Mouse (Mus musculus) CH12.LX (cell line): Measurements from ENCODE around the gene Rarg. TPM values are rescaled to one million over a fixed set of nuclear protein-coding genes. Genes with fewer than 3 reads are reported as not detected.

Source experiments
- DNase-seq: peaks from one replicate; pipeline ENCODE4 v3.0.0-alpha.2; 2013; ENCODE audit errors: extremely low read depth
- H3K27ac ChIP-seq: 2 replicates; pipeline ENCODE4 v1.5.1; 2012; ENCODE audit warnings: low read depth, mild to moderate bottlenecking, control low read depth, moderate library complexity; ENCODE audit not compliant: insufficient read depth
- H3K27me3 ChIP-seq: replicated peaks from 2 replicates; pipeline ENCODE3; 2012; ENCODE audit warnings: inconsistent platforms
- H3K36me3 ChIP-seq, 2 experiments: replicated peaks in 1 of 2; 2 replicates each; pipeline versions ENCODE3 to v1.6.1; 2012; ENCODE audit warnings: inconsistent platforms in 1 of 2, low read length in 1 of 2, mild to moderate bottlenecking in 1 of 2, mixed read lengths in 1 of 2, moderate library complexity in 1 of 2; ENCODE audit not compliant: control insufficient read depth in 1 of 2, insufficient read depth in 1 of 2
- H3K4me1 ChIP-seq, 2 experiments: 2 replicates each; pipeline ENCODE4 v1.6.1; 2012; ENCODE audit warnings: inconsistent platforms in 1 of 2, moderate library complexity in 1 of 2; ENCODE audit not compliant: insufficient read depth in 2 of 2, control insufficient read depth in 1 of 2
- H3K4me2 ChIP-seq: 2 replicates; pipeline ENCODE4 v1.6.1; 2012; ENCODE audit warnings: low read depth, mild to moderate bottlenecking, control low read depth; ENCODE audit not compliant: poor library complexity, insufficient read depth, severe bottlenecking
- H3K4me3 ChIP-seq, 3 experiments: fragments of 150-350 bp in 1 of 3; sonication (generic) in 1 of 3; replicated peaks in 1 of 3; 2 replicates each; pipeline versions ENCODE3 to v1.5.1; 2011 to 2012; ENCODE audit warnings: low read depth in 2 of 3, low read length in 2 of 3, mild to moderate bottlenecking in 2 of 3, moderate library complexity in 2 of 3, control low read depth in 1 of 3, improper control_type of control experiment in 1 of 3, inconsistent platforms in 1 of 3, mixed read lengths in 1 of 3; ENCODE audit not compliant: poor library complexity in 1 of 3
- H3K79me2 ChIP-seq: replicated peaks from 2 replicates; pipeline ENCODE4 v1.6.1; 2012; ENCODE audit warnings: mild to moderate bottlenecking, moderate library complexity; ENCODE audit not compliant: control insufficient read depth, poor library complexity, insufficient read depth, severe bottlenecking; ENCODE audit errors: extremely low read depth
- H3K9ac ChIP-seq: 2 replicates; pipeline ENCODE4 v1.6.1; 2012; ENCODE audit warnings: low read depth, mild to moderate bottlenecking, control low read depth, moderate library complexity; ENCODE audit not compliant: insufficient read depth
- H3K9me3 ChIP-seq: replicated peaks from 2 replicates; pipeline ENCODE3; 2012; ENCODE audit warnings: low read length, inconsistent platforms, mixed read lengths
- BHLHE40 ChIP-seq: IDR thresholded peaks from 2 replicates; pipeline ENCODE4 v1.6.1; 2011; ENCODE audit warnings: mild to moderate bottlenecking, low read depth, low read length, improper control_type of control experiment
- CTCF ChIP-seq, 2 experiments: IDR thresholded peaks in 1 of 2; conservative IDR thresholded peaks in 1 of 2; 2 replicates each; pipeline ENCODE4 v1.5.1; 2011 to 2012; ENCODE audit warnings: low read depth in 2 of 2, low read length in 2 of 2, improper control_type of control experiment in 1 of 2, inconsistent platforms in 1 of 2, mild to moderate bottlenecking in 1 of 2, moderate library complexity in 1 of 2
- E2F4 ChIP-seq: IDR thresholded peaks from 2 replicates; pipeline ENCODE4 v1.6.1; 2011; ENCODE audit warnings: low read depth, low read length, improper control_type of control experiment; ENCODE audit not compliant: insufficient replicate concordance
- ELF1 ChIP-seq: IDR thresholded peaks from 2 replicates; pipeline ENCODE4 v1.6.1; 2014; ENCODE audit warnings: low read depth, mild to moderate bottlenecking, inconsistent platforms, low read length, improper control_type of control experiment
- ETS1 ChIP-seq: conservative IDR thresholded peaks from 2 replicates; pipeline ENCODE4 v1.6.1; 2012; ENCODE audit warnings: low read depth, mild to moderate bottlenecking, inconsistent platforms, low read length, improper control_type of control experiment, moderate library complexity
- GABPA ChIP-seq: IDR thresholded peaks from 2 replicates; pipeline ENCODE4 v1.6.1; 2012; ENCODE audit warnings: low read depth, low read length, improper control_type of control experiment, inconsistent platforms; ENCODE audit not compliant: insufficient replicate concordance
- IRF4 ChIP-seq: IDR thresholded peaks from 2 replicates; pipeline ENCODE4 v1.6.1; 2014; ENCODE audit warnings: low read depth, mild to moderate bottlenecking, inconsistent platforms, low read length, improper control_type of control experiment
- JUN ChIP-seq: IDR thresholded peaks from 2 replicates; pipeline ENCODE4 v1.6.1; 2011; ENCODE audit warnings: low read depth, mild to moderate bottlenecking, low read length, improper control_type of control experiment, moderate library complexity; ENCODE audit not compliant: insufficient read depth
- MAFK ChIP-seq: IDR thresholded peaks from 2 replicates; pipeline ENCODE4 v1.6.1; 2011; ENCODE audit warnings: low read length, improper control_type of control experiment; ENCODE audit not compliant: insufficient replicate concordance
- MAX ChIP-seq: IDR thresholded peaks from 2 replicates; pipeline ENCODE4 v1.6.1; 2011; ENCODE audit warnings: low read length, improper control_type of control experiment
- MAZ ChIP-seq: IDR thresholded peaks from 2 replicates; pipeline ENCODE4 v1.6.1; 2012; ENCODE audit warnings: low read depth, mild to moderate bottlenecking, inconsistent platforms, low read length, improper control_type of control experiment, moderate library complexity
- MXI1 ChIP-seq: IDR thresholded peaks from 2 replicates; pipeline ENCODE4 v1.6.1; 2011; ENCODE audit warnings: mild to moderate bottlenecking, low read depth, low read length, improper control_type of control experiment
- MYC ChIP-seq: IDR thresholded peaks from 2 replicates; pipeline ENCODE4 v1.6.1; 2011; ENCODE audit warnings: low read depth, mild to moderate bottlenecking, improper control_type of control experiment, low read length
- NELFE ChIP-seq: IDR thresholded peaks from 2 replicates; pipeline ENCODE4 v1.6.1; 2011; ENCODE audit warnings: low read depth, low read length, improper control_type of control experiment
- NRF1 ChIP-seq: IDR thresholded peaks from 2 replicates; pipeline ENCODE4 v1.6.1; 2014; ENCODE audit warnings: low read depth, mild to moderate bottlenecking, inconsistent platforms, low read length, improper control_type of control experiment, moderate library complexity
- POLR2A ChIP-seq: IDR thresholded peaks from 2 replicates; pipeline ENCODE4 v1.6.1; 2011; ENCODE audit warnings: low read depth, mild to moderate bottlenecking, improper control_type of control experiment, low read length
- RAD21 ChIP-seq: IDR thresholded peaks from 2 replicates; pipeline ENCODE4 v1.6.1; 2011; ENCODE audit warnings: low read depth, mild to moderate bottlenecking, low read length, improper control_type of control experiment, moderate library complexity
- RCOR1 ChIP-seq: conservative IDR thresholded peaks from 2 replicates; pipeline ENCODE4 v1.6.1; 2012; ENCODE audit warnings: low read depth, mild to moderate bottlenecking, inconsistent platforms, low read length, improper control_type of control experiment
- TBP ChIP-seq: conservative IDR thresholded peaks from 2 replicates; pipeline ENCODE4 v1.6.1; 2011; ENCODE audit warnings: low read depth, low read length, improper control_type of control experiment
- TCF12 ChIP-seq: IDR thresholded peaks from 2 replicates; pipeline ENCODE4 v1.6.1; 2014; ENCODE audit warnings: low read depth, mild to moderate bottlenecking, inconsistent platforms, low read length, improper control_type of control experiment
- USF2 ChIP-seq: conservative IDR thresholded peaks from 2 replicates; pipeline ENCODE4 v1.6.1; 2011; ENCODE audit warnings: low read depth, low read length, improper control_type of control experiment
- ZKSCAN1 ChIP-seq: IDR thresholded peaks from 2 replicates; pipeline ENCODE4 v1.6.1; 2012; ENCODE audit warnings: low read depth, inconsistent platforms, low read length, improper control_type of control experiment, borderline replicate concordance
- ZNF384 ChIP-seq: IDR thresholded peaks from 2 replicates; pipeline ENCODE4 v1.6.1; 2012; ENCODE audit warnings: low read depth, low read length, improper control_type of control experiment, inconsistent platforms
- dilution Hi-C: fragments of 300-500 bp; cut with MboI; formaldehyde crosslinking; loops from 2 replicates; pipeline ENCODE4 v1.14.3; 2020; ENCODE audit warnings: low sequenced_read_pairs; ENCODE audit not compliant: extremely low pct_unique_long_range_greater_than_20kb, extremely low pct_ligation_motif_present
- in situ Hi-C: fragments of 300-500 bp; cut with MboI; formaldehyde crosslinking; loops from 3 replicates; pipeline ENCODE4 v1.14.3; 2019; ENCODE audit warnings: low sequenced_read_pairs, low pct_ligation_motif_present, low pct_unique_long_range_greater_than_20kb, mixed read lengths
- polyA plus RNA-seq: library from polyadenylated mRNA; unstranded; fragments of >175 nt; gene quantifications from 2 replicates; pipeline ENCODE4 v1.2.1, GENCODE M21; 2012; ENCODE audit warnings: low read depth; ENCODE audit not compliant: insufficient read length
- total RNA-seq, 2 experiments: library from RNA; depleted of rRNA; stranded (reverse); fragments of 300-350 nt in 1 of 2; fragments of >200 nt in 1 of 2; gene quantifications; 2 replicates each; pipeline ENCODE4 v1.2.3; 2012 to 2014

Gene Rarg
- total and polyA plus RNA-seq, 3 experiments: 0.17 to 0.76 (median 0.64) TPM

DNA sequence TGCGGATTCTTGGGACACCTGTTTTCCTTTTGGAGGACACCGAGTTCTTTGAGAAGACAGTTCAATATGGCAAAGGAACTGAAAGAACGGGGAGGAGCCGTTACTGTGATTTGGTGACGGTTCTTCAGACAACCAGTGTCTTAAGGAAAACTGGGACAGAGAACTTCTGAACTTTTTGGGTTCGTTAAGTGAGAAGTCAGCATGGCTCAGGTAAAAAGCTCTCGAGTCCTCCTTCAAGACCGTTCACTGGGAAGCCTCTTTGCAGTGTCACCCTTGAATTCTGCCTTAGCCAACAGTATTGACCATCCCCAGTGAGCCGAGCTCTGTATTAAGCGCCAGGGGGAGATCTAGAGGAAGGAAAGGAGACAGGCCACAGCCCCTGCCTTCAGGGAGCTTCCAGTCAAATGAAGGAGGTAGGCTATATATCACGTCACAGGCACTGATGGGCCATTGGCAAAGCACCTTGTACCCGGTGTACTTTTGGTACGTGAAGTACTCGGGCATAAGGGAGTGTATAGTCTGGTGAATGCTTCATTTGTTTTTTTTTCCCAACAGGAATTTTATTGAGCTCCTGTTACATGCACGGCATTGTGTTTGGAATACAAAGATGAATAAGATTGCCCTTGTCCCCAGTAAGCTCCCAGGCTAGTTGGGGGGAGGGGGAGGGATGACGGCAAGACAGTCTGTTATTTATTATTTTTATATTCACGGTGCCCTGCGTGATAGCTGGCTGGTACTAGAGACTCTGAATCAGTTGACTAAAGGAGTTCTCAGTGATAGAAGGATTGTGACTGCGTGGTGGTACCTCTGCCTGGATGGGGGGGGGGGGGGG lies 52.4 kb downstream of the Rarg start, which contains the start of gene Csad:
Gene Csad (minus strand): TSS at position 51 of the 832 bp plus-strand sequence.
- peak within 1 kb of the TSS; percentile 54 to 95 (median 79) for H3K4me3 ChIP-seq
- TF ChIP-seq JUN: no peak
- no peak for TF ChIP-seq MYC
- no peak for TF ChIP-seq TCF12
- no peak for TF ChIP-seq NELFE
- TF ChIP-seq POLR2A: no peak
- no peak for TF ChIP-seq RCOR1
- no peak for TF ChIP-seq ZNF384
- in situ Hi-C loops: no loop called here
- dilution Hi-C loops: no loop called here
- peaks cover 25 to 45% of the 10 kb centered on the region in 2 experiments for H3K36me3 ChIP-seq
- H3K4me2 ChIP-seq: peak within 1 kb of the TSS; percentile 81
- no peaks in the 10 kb centered on the region for H3K9me3 ChIP-seq
- H3K9ac ChIP-seq: peak within 1 kb of the TSS; percentile 93
- H3K27me3 ChIP-seq: no peaks in the 10 kb centered on the region
- H3K4me1 ChIP-seq: peaks cover 22 to 59% of the 10 kb centered on the region in 2 experiments
- DNase-seq: no peak
- peak within 1 kb of the TSS; percentile 92 for H3K27ac ChIP-seq
- 0 out of 2 replicates have a peak, but pooled peaks cover 4% of the 10 kb centered on the region for H3K79me2 ChIP-seq

DNA sequence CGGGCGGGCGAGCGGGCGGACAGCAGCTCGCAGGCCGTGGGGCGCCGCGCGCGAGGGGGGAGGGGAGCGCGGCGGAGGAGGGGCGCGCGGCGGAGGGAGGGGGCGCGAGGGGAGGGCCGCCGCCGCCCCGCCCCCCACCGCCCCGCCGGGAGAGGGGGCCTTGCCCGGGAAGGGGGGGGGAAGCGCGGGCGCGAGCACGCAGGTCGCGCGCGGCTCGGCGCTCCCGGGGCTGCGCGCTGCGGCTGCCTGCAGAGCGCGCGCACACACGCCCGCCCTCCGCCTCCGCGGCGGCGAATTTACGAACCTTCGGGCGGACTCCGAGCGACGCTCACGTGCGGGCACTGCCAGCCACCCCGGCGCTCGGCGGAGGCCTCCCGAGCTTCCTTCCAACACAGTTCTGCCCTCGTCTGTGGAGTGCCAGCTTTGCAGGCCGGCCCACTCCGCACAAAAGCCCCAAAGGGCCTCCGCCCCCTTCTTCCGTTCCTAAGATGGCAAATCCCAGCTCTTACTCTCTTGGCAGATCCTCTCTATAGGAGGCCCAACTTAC lies 53.4 kb downstream of the Rarg start:
- in situ Hi-C loops: no loop called here
- H3K4me2 ChIP-seq: peak overlapping the region; percentile 81
- peak overlapping the region; percentile 92 for H3K27ac ChIP-seq
- peak; percentile 47; the same call in 1 of the 2 replicates for TF ChIP-seq MAX
- TF ChIP-seq CTCF (conservative IDR thresholded peaks at IDR 0.05 in 1 of 2, IDR thresholded peaks at IDR 0.05 in 1 of 2; ENCODE audit: low read depth in 2 of 2, low read length in 2 of 2): no peak
- no peak; the same call in 1 of the 2 replicates for TF ChIP-seq MXI1
- TF ChIP-seq ETS1: no peak
- TF ChIP-seq GABPA: no peak
- TF ChIP-seq MAFK: no peak
- no peak for TF ChIP-seq USF2
- 0 out of 2 replicates have a peak, but pooled peaks have one; percentile 13 for TF ChIP-seq NELFE
- peak; percentile 40 for TF ChIP-seq IRF4
- no peak for TF ChIP-seq ZNF384
- peak; percentile 36; the same call in 1 of the 2 replicates for TF ChIP-seq TCF12
- TF ChIP-seq RAD21: no peak
- TF ChIP-seq BHLHE40: peak; percentile 93
- TF ChIP-seq NRF1: peak; percentile 68
- TF ChIP-seq MAZ: no peak
- no peak for TF ChIP-seq RCOR1
- TF ChIP-seq ELF1: no peak
- TF ChIP-seq TBP: no peak
- no peak for TF ChIP-seq E2F4
- no peak for TF ChIP-seq JUN
- TF ChIP-seq ZKSCAN1: no peak
- H3K36me3 ChIP-seq: peaks cover 17 to 38% of the 10 kb centered on the region in 2 experiments
- DNase-seq: peak; percentile 48
- dilution Hi-C loops: no loop called here
- H3K9ac ChIP-seq: peak overlapping the region; percentile 93
- peaks cover 18 to 51% of the 10 kb centered on the region in 2 experiments for H3K4me1 ChIP-seq
- no peaks in the 10 kb centered on the region for H3K27me3 ChIP-seq
- 0 out of 2 replicates have a peak, but pooled peaks cover 4% of the 10 kb centered on the region for H3K79me2 ChIP-seq
- no peaks in the 10 kb centered on the region for H3K9me3 ChIP-seq
- peak overlapping the region; percentile 54 to 95 (median 79) for H3K4me3 ChIP-seq
